Mouse (Mus musculus): ENCODE data around the gene Osbpl11. TPM values are rescaled to one million over a fixed set of nuclear protein-coding genes. Genes with fewer than 3 reads are reported as not detected.
"Not testable (repeated sequence)": the region's sequence is repeated elsewhere in the genome, so short reads cannot be mapped to it uniquely, and the experiment has no call there.

Osbpl11 gene
- polyA plus RNA-seq (2015; fragmentation: Nextera tagmentation; extraction: Ambion mirVana), result 16.9 and 17.8 TPM in 2 replicates

DNA sequence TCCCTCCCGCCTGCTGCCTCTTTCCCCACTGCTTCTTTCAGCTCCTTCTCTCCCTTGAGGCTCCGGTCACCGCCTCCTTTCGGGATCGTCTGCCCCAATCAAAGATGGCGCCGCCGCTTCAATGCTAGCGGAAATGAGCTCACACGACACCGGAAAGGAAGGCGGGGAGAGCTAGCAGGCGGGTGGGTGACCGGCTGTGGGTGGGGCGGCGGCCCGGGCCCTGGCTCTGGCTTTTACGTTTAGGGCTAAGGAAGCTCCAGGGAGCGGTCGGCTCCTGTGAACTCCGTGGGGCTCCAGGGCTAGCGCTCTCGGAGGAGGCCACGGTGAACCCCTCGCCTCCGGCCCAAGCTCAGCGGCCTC lies at the start of gene Osbpl11:
Gene Osbpl11 (plus strand): TSS at position 171 of the 360 bp plus-strand sequence.
- under 1% methylated on average over 27 of the region's 27 CpGs for WGBS
- H3K4me3 ChIP-seq (replicated peaks; ENCODE audit: low read depth, low read length), result peak within 1 kb of the TSS; percentile 93

DNA sequence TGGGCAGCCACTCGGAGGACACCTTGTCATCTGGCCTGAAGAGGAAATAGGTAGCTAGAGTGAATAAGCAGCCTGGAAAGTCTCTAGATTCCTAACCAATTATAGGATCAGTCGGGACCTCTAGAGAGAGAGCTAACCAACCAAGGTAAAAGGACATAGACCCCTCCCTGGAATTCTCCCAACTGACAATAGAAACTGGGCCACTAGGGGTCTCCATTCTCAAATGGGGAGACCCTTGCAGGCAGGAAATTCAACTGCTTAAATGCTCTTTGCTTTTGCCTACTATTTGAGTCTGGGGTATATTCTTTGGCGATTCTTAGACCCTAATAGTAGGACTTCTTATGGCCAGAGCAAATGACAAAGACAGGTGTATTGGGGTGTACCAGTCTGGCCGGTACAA lies 49.7 kb upstream of the Osbpl11 start:
- Histone ChIP-seq H3K4me2 (ENCODE audit: low read length) (no peak overlapping the region), H3K27ac (no peak overlapping the region), H3K4me1 (replicated peaks; ENCODE audit: insufficient read depth, low read length) (no peaks in the 10 kb centered on the region), H3K27me3 (ENCODE audit: insufficient read depth, low read length) (no peaks in the 10 kb centered on the region), H3K4me3 (replicated peaks; ENCODE audit: low read depth, low read length) (no peak overlapping the region), H3K9ac (ENCODE audit: low read depth, low read length) (no peak overlapping the region), H3K9me3 (replicated peaks; ENCODE audit: low read length) (no peaks in the 10 kb centered on the region), H3K36me3 (ENCODE audit: insufficient read depth, low read length) (no peaks in the 10 kb centered on the region)
- ATAC-seq (replicated peaks; ENCODE audit: low FRiP score, low read depth) (no peak), DNase-seq (ENCODE audit: low spot score) (peak; percentile 21)
- 66% methylated on average over 4 of the region's 4 CpGs for WGBS
- peak; percentile 41; the same call in 1 of the 2 replicates for TF ChIP-seq CTCF (IDR thresholded peaks at IDR 0.05; ENCODE audit: low read depth)

More for the DNA sequence above, at the start of gene Osbpl11:
- ATAC-seq (replicated peaks; ENCODE audit: low FRiP score, low read depth) (peak; percentile 93), DNase-seq (ENCODE audit: low spot score) (peak; percentile 98)
- no peaks in the 10 kb centered on the region for H3K9me3 ChIP-seq (replicated peaks; ENCODE audit: low read length)
- peak within 1 kb of the TSS; percentile 99 for H3K9ac ChIP-seq (ENCODE audit: low read depth, low read length)
- H3K4me1 ChIP-seq (replicated peaks; ENCODE audit: insufficient read depth, low read length), result peaks cover 9% of the 10 kb centered on the region
- no peaks in the 10 kb centered on the region for H3K27me3 ChIP-seq (ENCODE audit: insufficient read depth, low read length)
- peak within 1 kb of the TSS; percentile 76 for H3K4me2 ChIP-seq (ENCODE audit: low read length)
- no peaks in the 10 kb centered on the region for H3K36me3 ChIP-seq (ENCODE audit: insufficient read depth, low read length)
- TF ChIP-seq CTCF (IDR thresholded peaks at IDR 0.05; ENCODE audit: low read depth), result no peak
- H3K27ac ChIP-seq, result peak within 1 kb of the TSS; percentile 97

DNA sequence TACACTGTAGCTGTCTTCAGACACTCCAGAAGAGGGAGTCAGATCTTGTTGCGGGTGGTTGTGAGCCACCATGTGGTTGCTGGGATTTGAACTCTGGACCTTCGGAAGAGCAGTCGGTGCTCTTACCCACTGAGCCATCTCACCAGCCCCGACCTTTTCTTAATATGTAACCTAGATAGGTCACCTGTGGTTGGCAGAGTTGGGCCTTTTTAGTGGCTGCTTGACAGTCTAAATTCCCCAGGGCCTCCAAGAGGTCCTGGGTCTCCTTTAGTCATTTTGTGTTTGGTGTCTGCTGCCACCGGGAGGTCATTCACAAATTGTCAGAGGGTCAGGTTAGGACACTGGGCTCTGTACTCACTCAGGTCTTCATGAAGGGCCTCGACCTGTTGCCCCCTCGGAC lies 45.8 kb upstream of the Osbpl11 start:
- H3K4me3 ChIP-seq (replicated peaks; ENCODE audit: low read depth, low read length); H3K9me3 ChIP-seq (replicated peaks; ENCODE audit: low read length); H3K27ac ChIP-seq; DNase-seq (ENCODE audit: low spot score); H3K27me3 ChIP-seq (ENCODE audit: insufficient read depth, low read length); H3K36me3 ChIP-seq (ENCODE audit: insufficient read depth, low read length); H3K4me2 ChIP-seq (ENCODE audit: low read length); H3K4me1 ChIP-seq (replicated peaks; ENCODE audit: insufficient read depth, low read length); H3K9ac ChIP-seq (ENCODE audit: low read depth, low read length); ATAC-seq (replicated peaks; ENCODE audit: low FRiP score, low read depth): not testable (repeated sequence)
- WGBS, result 72% methylated on average over 6 of the region's 7 CpGs

DNA sequence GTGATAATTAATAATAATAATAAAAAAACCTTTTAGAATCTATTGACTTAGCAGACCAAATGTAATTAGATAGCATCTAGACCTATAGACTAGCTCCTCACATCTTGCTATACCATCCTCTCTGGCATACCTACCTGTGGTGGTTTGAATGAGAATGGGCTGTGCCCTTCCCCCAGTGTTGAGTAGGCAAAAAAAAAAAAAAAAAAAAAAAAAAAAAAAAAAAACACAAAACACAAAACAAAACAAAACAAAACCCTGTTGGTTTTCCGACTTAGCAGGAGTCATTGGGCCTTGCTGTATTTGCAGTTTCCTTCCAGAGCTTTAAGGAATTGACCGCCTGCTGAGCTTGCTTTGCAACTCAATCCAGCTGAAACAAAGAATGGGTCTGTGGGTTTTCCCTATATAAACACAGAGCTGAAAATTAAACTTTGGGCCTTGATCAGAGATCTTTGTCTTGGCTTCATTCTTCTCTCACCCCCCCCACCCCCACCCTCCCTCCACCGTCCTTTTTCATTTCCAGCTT lies 43.1 kb upstream of the Osbpl11 start:
- no peaks in the 10 kb centered on the region for H3K9me3 ChIP-seq (replicated peaks; ENCODE audit: low read length)
- no peak overlapping the region for H3K4me3 ChIP-seq (replicated peaks; ENCODE audit: low read depth, low read length)
- no peak for ATAC-seq (replicated peaks; ENCODE audit: low FRiP score, low read depth)
- no peaks in the 10 kb centered on the region for H3K36me3 ChIP-seq (ENCODE audit: insufficient read depth, low read length)
- no peak for DNase-seq (ENCODE audit: low spot score)
- H3K4me2 ChIP-seq (ENCODE audit: low read length), result no peak overlapping the region
- no peaks in the 10 kb centered on the region for H3K4me1 ChIP-seq (replicated peaks; ENCODE audit: insufficient read depth, low read length)
- H3K27ac ChIP-seq, result no peak overlapping the region
- no peak for TF ChIP-seq CTCF (IDR thresholded peaks at IDR 0.05; ENCODE audit: low read depth)
- no peaks in the 10 kb centered on the region for H3K27me3 ChIP-seq (ENCODE audit: insufficient read depth, low read length)
- no peak overlapping the region for H3K9ac ChIP-seq (ENCODE audit: low read depth, low read length)
- 73% methylated on average over 3 of the region's 3 CpGs for WGBS

DNA sequence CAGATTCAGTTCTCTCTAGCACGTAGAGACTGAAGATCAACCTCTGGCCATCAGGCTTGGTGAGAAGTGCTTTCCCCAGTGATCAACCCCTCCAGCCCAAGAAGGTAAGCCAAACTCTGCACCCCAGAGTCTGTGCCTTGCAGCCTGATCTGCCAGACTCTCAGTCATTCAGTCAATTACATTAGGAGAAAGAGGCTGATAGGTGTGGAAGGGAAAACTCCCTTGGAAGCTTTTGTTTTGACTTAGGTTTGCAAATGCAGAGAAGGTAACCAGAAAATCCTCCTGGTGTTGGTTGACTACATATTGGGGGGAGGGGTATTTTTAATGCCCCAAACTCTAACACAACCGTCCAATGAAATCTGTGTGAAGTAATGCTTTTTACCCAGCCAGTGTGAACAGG lies 41.4 kb upstream of the Osbpl11 start:
- no peak for TF ChIP-seq CTCF (IDR thresholded peaks at IDR 0.05; ENCODE audit: low read depth)
- ATAC-seq (replicated peaks; ENCODE audit: low FRiP score, low read depth) (no peak), DNase-seq (ENCODE audit: low spot score) (no peak)
- no peak overlapping the region for H3K27ac ChIP-seq
- H3K27me3 ChIP-seq (ENCODE audit: insufficient read depth, low read length), result no peaks in the 10 kb centered on the region
- no peaks in the 10 kb centered on the region for H3K9me3 ChIP-seq (replicated peaks; ENCODE audit: low read length)
- no peak overlapping the region for H3K4me3 ChIP-seq (replicated peaks; ENCODE audit: low read depth, low read length)
- H3K4me2 ChIP-seq (ENCODE audit: low read length), result no peak overlapping the region
- WGBS, result 74% methylated on average over 2 of the region's 2 CpGs
- no peaks in the 10 kb centered on the region for H3K36me3 ChIP-seq (ENCODE audit: insufficient read depth, low read length)
- H3K9ac ChIP-seq (ENCODE audit: low read depth, low read length), result no peak overlapping the region
- no peaks in the 10 kb centered on the region for H3K4me1 ChIP-seq (replicated peaks; ENCODE audit: insufficient read depth, low read length)

DNA sequence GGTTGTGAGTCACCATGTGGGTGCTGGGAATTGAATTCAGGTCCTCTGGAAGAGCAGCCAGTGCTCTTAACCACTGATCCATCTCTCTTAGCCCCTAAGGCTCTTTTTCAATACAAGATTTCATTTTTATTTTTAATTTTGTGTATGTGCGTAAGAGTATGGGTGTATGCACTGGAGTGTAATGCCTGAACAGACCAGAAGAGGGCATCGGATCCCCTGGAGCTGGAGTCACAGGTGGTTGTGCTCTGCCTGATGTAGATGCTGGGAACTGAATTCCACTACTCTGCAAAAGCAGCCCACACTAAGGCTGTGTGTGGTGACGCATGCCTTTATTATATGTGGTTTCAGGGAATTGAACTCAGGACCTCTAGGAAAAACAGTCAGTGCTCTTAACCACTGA lies 38.7 kb upstream of the Osbpl11 start:
- ATAC-seq (replicated peaks; ENCODE audit: low FRiP score, low read depth), result no peak
- no peak for DNase-seq (ENCODE audit: low spot score)
- H3K27me3 ChIP-seq (ENCODE audit: insufficient read depth, low read length), result no peaks in the 10 kb centered on the region
- no peaks in the 10 kb centered on the region for H3K4me1 ChIP-seq (replicated peaks; ENCODE audit: insufficient read depth, low read length)
- WGBS, result 95% methylated on average over 3 of the region's 3 CpGs
- H3K4me3 ChIP-seq (replicated peaks; ENCODE audit: low read depth, low read length), result no peak overlapping the region
- TF ChIP-seq CTCF (IDR thresholded peaks at IDR 0.05; ENCODE audit: low read depth), result no peak
- no peak overlapping the region for H3K9ac ChIP-seq (ENCODE audit: low read depth, low read length)
- H3K4me2 ChIP-seq (ENCODE audit: low read length), result no peak overlapping the region
- H3K9me3 ChIP-seq (replicated peaks; ENCODE audit: low read length), result no peaks in the 10 kb centered on the region
- no peaks in the 10 kb centered on the region for H3K36me3 ChIP-seq (ENCODE audit: insufficient read depth, low read length)
- no peak overlapping the region for H3K27ac ChIP-seq

DNA sequence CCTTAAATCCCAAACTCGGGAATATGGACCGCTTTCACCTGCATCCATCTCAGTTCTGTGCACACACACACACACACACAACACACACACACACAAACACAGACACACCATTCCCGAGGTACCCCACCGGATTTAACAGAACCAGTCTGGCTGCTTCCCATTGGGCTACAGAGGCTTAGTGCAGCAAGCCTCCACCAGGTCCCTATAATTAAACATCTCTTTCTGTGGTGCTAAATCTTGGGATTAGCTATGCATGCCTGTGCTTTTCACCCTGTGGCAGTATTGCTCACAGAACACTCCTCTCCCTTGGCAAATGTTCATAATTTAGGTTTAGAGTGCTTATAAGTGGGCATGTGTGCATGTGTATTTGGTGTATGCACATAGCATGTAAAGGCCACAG lies 36.7 kb upstream of the Osbpl11 start:
- peak; percentile 8 for DNase-seq (ENCODE audit: low spot score)
- Histone ChIP-seq H3K9ac (ENCODE audit: low read depth, low read length) (no peak overlapping the region), H3K9me3 (replicated peaks; ENCODE audit: low read length) (no peaks in the 10 kb centered on the region), H3K27me3 (ENCODE audit: insufficient read depth, low read length) (no peaks in the 10 kb centered on the region), H3K4me3 (replicated peaks; ENCODE audit: low read depth, low read length) (no peak overlapping the region), H3K4me2 (ENCODE audit: low read length) (no peak overlapping the region), H3K4me1 (replicated peaks; ENCODE audit: insufficient read depth, low read length) (no peaks in the 10 kb centered on the region), H3K27ac (no peak overlapping the region), H3K36me3 (ENCODE audit: insufficient read depth, low read length) (no peaks in the 10 kb centered on the region)
- ATAC-seq (replicated peaks; ENCODE audit: low FRiP score, low read depth), result no peak
- WGBS, result 79% methylated on average over 4 of the region's 4 CpGs
- no peak for TF ChIP-seq CTCF (IDR thresholded peaks at IDR 0.05; ENCODE audit: low read depth)

DNA sequence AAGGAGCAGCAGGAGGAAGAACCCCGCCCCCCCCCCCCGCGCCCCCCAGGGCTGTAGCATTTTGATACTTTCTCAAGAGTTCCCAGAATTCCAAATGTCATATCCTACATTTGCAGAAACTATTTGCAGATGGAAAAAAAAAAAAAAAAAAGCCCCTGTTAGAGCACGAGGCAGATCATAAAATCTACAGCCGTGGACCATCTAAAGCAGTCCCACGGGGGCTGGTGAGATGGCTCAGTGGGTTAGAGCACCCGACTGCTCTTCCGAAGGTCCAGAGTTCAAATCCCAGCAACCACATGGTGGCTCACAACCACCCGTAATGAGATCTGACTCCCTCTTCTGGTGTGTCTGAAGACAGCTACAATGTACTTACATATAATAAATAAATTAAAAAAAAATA lies 34.0 kb upstream of the Osbpl11 start:
- not testable (repeated sequence) for ATAC-seq (replicated peaks; ENCODE audit: low FRiP score, low read depth); DNase-seq (ENCODE audit: low spot score); H3K4me2 ChIP-seq (ENCODE audit: low read length); H3K4me3 ChIP-seq (replicated peaks; ENCODE audit: low read depth, low read length); H3K27ac ChIP-seq; H3K36me3 ChIP-seq (ENCODE audit: insufficient read depth, low read length); H3K9ac ChIP-seq (ENCODE audit: low read depth, low read length); H3K4me1 ChIP-seq (replicated peaks; ENCODE audit: insufficient read depth, low read length); H3K9me3 ChIP-seq (replicated peaks; ENCODE audit: low read length); H3K27me3 ChIP-seq (ENCODE audit: insufficient read depth, low read length)
- WGBS, result 64% methylated on average over 9 of the region's 9 CpGs

Measured in kidney, postnatal 0 days (tissue).